8 mouse cellular contexts compared by ENCODE assay signal in genomic region chr1:43444531-43444930, GRCm38 (mm10). TPM values are rescaled to one million over a fixed set of nuclear protein-coding genes. Genes with fewer than 3 reads are reported as not detected.
A peak's percentile ranks its signal among the peaks of the same experiment; 100 is the strongest.
DNase-seq lines count a peak whose midpoint lies in the region; ATAC-seq and TF ChIP-seq lines count a peak whose summit lies in the region.

TSS of gene Nck2 (plus strand) at chr1:43444579.

- H3K4me3 ChIP-seq in cortical plate, adult 2 months (ENCODE audit: insufficient read depth, low read length) = peak within 1 kb of the TSS; percentile 63
- H3K4me3 ChIP-seq in heart, embryonic 12.5 days = peak within 1 kb of the TSS; percentile 84

- H3K9me3 ChIP-seq in heart, embryonic 12.5 days (replicated peaks) = no peaks in the 10 kb centered on the region

- no peaks in the 10 kb centered on the region for H3K36me3 ChIP-seq in heart, embryonic 12.5 days

- no peak for DNase-seq in layer of hippocampus, adult 18-20 months (ENCODE audit: low spot score in 2 of 2)
- DNase-seq in layer of hippocampus, adult 9-10 months (ENCODE audit: low spot score) = no peak
- DNase-seq in layer of hippocampus, postnatal 25 days (ENCODE audit: extremely low spot score in 1 of 2, low spot score in 1 of 2) = no peak
- peak; percentile 37 to 46 for DNase-seq in lung, postnatal 4 days
- no peak for DNase-seq in urinary bladder, postnatal 36 days (ENCODE audit: low spot score in 2 of 2)
- no peak for DNase-seq in cerebellum, postnatal 4 days (ENCODE audit: low spot score in 2 of 2)

- no peaks in the 10 kb centered on the region for H3K27me3 ChIP-seq in heart, embryonic 12.5 days (replicated peaks)

- TF ChIP-seq CTCF in cortical plate, adult 2 months (IDR thresholded peaks at IDR 0.05; ENCODE audit: extremely low read depth, insufficient read depth, low read length) = no peak

- H3K4me2 ChIP-seq in heart, embryonic 12.5 days = peak within 1 kb of the TSS; percentile 95

- no peak for TF ChIP-seq POLR2A in cortical plate, adult 2 months (IDR thresholded peaks at IDR 0.05; ENCODE audit: extremely low read depth, insufficient read depth, low read length)

- ATAC-seq in heart, embryonic 12.5 days (ENCODE audit: insufficient number of reproducible peaks, low FRiP score) = no peak

- WGBS in heart, embryonic 12.5 days = 18% methylated on average over 9 of the region's 9 CpGs

- H3K9ac ChIP-seq in heart, embryonic 12.5 days = peak within 1 kb of the TSS; percentile 93

- peaks cover 2% of the 10 kb centered on the region; the same call in 1 of the 2 replicates for H3K4me1 ChIP-seq in cortical plate, adult 2 months (ENCODE audit: control insufficient read depth, insufficient read depth, low read length)
- peaks cover 20% of the 10 kb centered on the region for H3K4me1 ChIP-seq in heart, embryonic 12.5 days (replicated peaks)

- H3K27ac ChIP-seq in cortical plate, adult 2 months (ENCODE audit: insufficient read depth, low read length) = no peak within 1 kb of the TSS; the same call in 1 of the 2 replicates
- peak within 1 kb of the TSS; percentile 85 for H3K27ac ChIP-seq in heart, embryonic 12.5 days (ENCODE audit: poor library complexity, severe bottlenecking)

RNA-seq across cellular contexts. Expression of gene Nck2, which starts in this region (rescaled TPM):
- 10 to 100 TPM; 48.9 to 54.9 TPM for total RNA-seq in layer of hippocampus, adult 18-20 months (2021)
- 29.0 and 29.5 TPM in 2 replicates for polyA plus RNA-seq in cortical plate, adult 2 months (2012; rRNA removed)
- polyA plus RNA-seq in heart, embryonic 12.5 days (2016; fragmentation: Nextera tagmentation; extraction: Ambion mirVana) = 35.6 and 36.4 TPM in 2 replicates
- 10 to 100 TPM; 54.3 to 61.0 TPM for total RNA-seq in layer of hippocampus, postnatal 25 days (2021)

Comparison
In these comparisons a context has a peak if more than half of its experiments do, and no peak if none do; other contexts are left out.
1. DNase-seq: peak in lung, postnatal 4 days (2 of 2); none in layer of hippocampus, adult 18-20 months (0 of 2), layer of hippocampus, adult 9-10 months (single experiment), layer of hippocampus, postnatal 25 days (0 of 2), urinary bladder, postnatal 36 days (0 of 2) and cerebellum, postnatal 4 days (0 of 2).